Mouse (Mus musculus) thymus, adult 2 months (tissue): ENCODE results near the gene Dab2ip.

Source experiments
- CTCF ChIP-seq: fragments of 200-500 bp; IDR thresholded peaks from 2 replicates; pipeline ENCODE4 v1.5.1; 2012; ENCODE audit warnings: mild to moderate bottlenecking, control low read depth, low read length, moderate library complexity, borderline replicate concordance; ENCODE audit not compliant: control insufficient read depth, poor library complexity, insufficient read depth; ENCODE audit errors: extremely low read depth
- POLR2A ChIP-seq: fragments of 200-500 bp; IDR thresholded peaks from 2 replicates; pipeline ENCODE4 v1.6.1; 2012; ENCODE audit warnings: mild to moderate bottlenecking, low read length, control low read depth, moderate library complexity; ENCODE audit not compliant: control insufficient read depth, poor library complexity, insufficient read depth; ENCODE audit errors: extremely low read depth

DNA sequence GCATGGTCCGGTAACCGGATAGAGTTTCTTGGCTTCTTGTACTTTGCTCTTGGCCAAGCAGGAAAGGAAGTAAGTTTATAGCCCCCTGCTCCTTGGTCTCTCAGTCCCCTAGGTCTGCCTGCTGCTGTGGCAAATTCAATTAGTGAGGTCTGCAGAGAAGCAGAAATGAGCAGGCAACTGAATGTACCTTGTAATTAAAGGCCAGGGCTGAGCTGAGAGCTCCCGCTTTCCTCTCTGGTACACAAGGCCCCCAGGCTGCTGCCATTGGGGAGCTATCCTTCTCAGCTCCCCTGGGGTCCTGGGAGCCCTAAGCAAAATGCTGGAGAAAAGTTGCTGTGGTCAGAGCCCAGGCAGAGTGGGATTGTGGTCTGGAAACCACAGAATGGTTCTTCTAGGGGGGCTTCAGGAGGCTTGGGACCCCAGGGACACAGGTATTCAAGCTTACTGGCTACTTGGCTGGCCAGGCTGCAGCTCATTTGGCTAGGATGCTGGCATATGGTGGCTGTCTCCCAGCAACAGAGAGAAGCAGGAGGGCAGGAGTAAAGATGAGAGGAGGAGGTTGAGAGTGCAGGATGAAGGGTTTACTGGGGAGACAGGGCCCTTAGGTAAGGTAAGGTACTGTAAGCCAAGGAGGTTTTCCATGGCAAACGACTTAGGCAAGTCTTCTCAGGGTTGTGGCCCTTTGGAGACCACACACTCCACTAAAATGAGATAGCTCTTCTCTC is 922 bp downstream of the Dab2ip start:
- TF ChIP-seq CTCF (no peak), POLR2A (no peak)
